Mouse (Mus musculus): ENCODE measurements around the gene Samd8. TPM values are rescaled to one million over a fixed set of nuclear protein-coding genes. Genes with fewer than 3 reads are reported as not detected.
A peak's percentile ranks its signal among the peaks of the same experiment; 100 is the strongest.

Gene Samd8
- polyA plus RNA-seq, 1 experiment from 2014 or later: 20.6 TPM

DNA sequence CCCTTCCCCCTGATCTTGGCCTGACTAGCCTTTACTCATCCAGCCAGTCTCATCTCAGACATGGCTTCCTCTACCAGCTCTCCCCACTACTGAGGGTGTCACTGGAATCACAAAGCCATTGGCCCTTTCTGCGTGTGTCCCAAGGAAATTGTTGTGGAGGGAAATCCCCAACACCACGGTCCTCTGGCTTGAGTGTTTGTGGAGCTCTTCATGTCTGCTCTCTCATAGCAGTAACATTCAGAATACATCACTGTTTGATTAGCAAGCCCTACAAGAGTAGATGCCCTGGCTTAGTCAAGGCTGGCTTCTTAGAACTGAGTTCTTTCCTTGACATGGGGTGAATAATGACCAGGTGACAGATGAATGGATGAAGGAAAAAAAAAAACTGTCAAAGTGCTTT, 3.5 kb upstream of the Samd8 start:
- Histone ChIP-seq H3K4me3 (replicated peaks) (no peak overlapping the region), H3K27me3 (replicated peaks) (0 out of 2 replicates have a peak, but pooled peaks cover 2% of the 10 kb centered on the region), H3K4me1 (peaks cover 10% of the 10 kb centered on the region), H3K36me3 (no peaks in the 10 kb centered on the region), H3K9ac (replicated peaks) (no peak overlapping the region), H3K9me3 (replicated peaks) (no peaks in the 10 kb centered on the region), H3K27ac (replicated peaks) (no peak overlapping the region), H3K4me2 (no peak overlapping the region)
- WGBS: 90% methylated on average over 2 of the region's 2 CpGs
- ATAC-seq (ENCODE audit: low FRiP score): no peak

DNA sequence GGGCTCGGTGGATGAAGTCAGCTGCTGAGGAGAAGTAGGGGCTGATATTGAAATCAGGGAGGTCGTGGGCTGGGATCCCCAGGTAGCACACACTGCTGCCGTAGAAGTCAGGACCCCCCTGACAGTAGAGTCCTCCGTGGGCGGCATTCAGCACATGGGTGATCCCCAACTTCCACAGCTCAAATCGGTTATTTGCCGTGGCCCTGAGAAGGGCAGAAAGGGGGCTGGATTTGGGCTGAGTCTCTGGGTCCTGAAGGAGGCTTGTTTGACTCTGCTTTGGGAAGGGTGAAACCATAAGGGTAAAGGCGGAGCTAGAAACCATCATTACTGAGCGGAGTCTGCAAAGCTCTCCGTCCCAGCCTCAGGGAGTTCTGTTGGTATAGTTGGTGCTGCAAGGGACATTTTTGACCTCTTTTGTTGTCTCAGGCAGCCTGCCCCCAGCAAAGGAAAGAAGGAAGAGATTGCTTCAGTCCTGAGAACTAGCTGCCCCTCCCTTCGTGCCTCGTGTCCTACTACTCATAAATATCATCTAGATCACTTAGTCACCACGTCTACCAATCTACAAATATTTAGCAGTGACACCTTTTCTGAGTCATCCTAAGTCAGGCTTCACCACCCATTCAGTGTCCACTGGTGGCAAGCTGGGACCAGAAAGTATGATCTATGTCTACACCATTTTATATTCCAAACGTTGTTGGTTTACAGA, 2.7 kb upstream of the Samd8 start:
- no peak overlapping the region for H3K27ac ChIP-seq (replicated peaks)
- 81% methylated on average over 14 of the region's 14 CpGs for WGBS
- H3K4me1 ChIP-seq: peaks cover 16% of the 10 kb centered on the region
- H3K9ac ChIP-seq (replicated peaks): no peak overlapping the region
- no peaks in the 10 kb centered on the region for H3K9me3 ChIP-seq (replicated peaks)
- no peaks in the 10 kb centered on the region for H3K36me3 ChIP-seq
- H3K27me3 ChIP-seq (replicated peaks): no peaks in the 10 kb centered on the region
- H3K4me3 ChIP-seq (replicated peaks): no peak overlapping the region
- no peak for ATAC-seq (ENCODE audit: low FRiP score)
- H3K4me2 ChIP-seq: no peak overlapping the region

- no peak overlapping the region for H3K9ac ChIP-seq (replicated peaks)
- H3K4me1 ChIP-seq: peaks cover 19% of the 10 kb centered on the region
- no peak overlapping the region for H3K4me3 ChIP-seq (replicated peaks)
- no peaks in the 10 kb centered on the region for H3K36me3 ChIP-seq
- 49% methylated on average over 15 of the region's 15 CpGs for WGBS
- no peak overlapping the region for H3K27ac ChIP-seq (replicated peaks)
- no peaks in the 10 kb centered on the region for H3K27me3 ChIP-seq (replicated peaks)
- no peak overlapping the region for H3K4me2 ChIP-seq
- ATAC-seq (ENCODE audit: low FRiP score): no peak
- no peaks in the 10 kb centered on the region for H3K9me3 ChIP-seq (replicated peaks)
Measured at GRCm38 (mm10) chr14:21748142-21748870, 2.0 kb upstream of the Samd8 start.

- WGBS: under 1% methylated on average over 25 of the region's 26 CpGs
- no peaks in the 10 kb centered on the region for H3K9me3 ChIP-seq (replicated peaks)
- H3K4me2 ChIP-seq: peak within 1 kb of the TSS; percentile 68
- H3K27ac ChIP-seq (replicated peaks): peak within 1 kb of the TSS; percentile 92
- H3K4me1 ChIP-seq: peaks cover 25% of the 10 kb centered on the region
- H3K4me3 ChIP-seq (replicated peaks): peak within 1 kb of the TSS; percentile 93
- no peaks in the 10 kb centered on the region for H3K27me3 ChIP-seq (replicated peaks)
- peak; percentile 79 for ATAC-seq (ENCODE audit: low FRiP score)
- no peaks in the 10 kb centered on the region for H3K36me3 ChIP-seq
- peak within 1 kb of the TSS; percentile 95 for H3K9ac ChIP-seq (replicated peaks)
Measured at GRCm38 (mm10) chr14:21750881-21751542, 681 bp downstream of the Samd8 start, which contains the start of gene Dusp13. Gene Dusp13, minus strand, starts transcription at chr14:21751181.

GRCm38 (mm10) chr14:21752411-21752810, 2.1 kb downstream of the Samd8 start:
- Histone ChIP-seq H3K9ac (replicated peaks) (peak overlapping the region; percentile 95; the same call in 1 of the 2 replicates), H3K4me1 (peaks cover 25% of the 10 kb centered on the region), H3K36me3 (no peaks in the 10 kb centered on the region), H3K4me2 (peak overlapping the region; percentile 68), H3K27me3 (replicated peaks) (no peaks in the 10 kb centered on the region), H3K4me3 (replicated peaks) (peak overlapping the region; percentile 93; the same call in 1 of the 2 replicates), H3K27ac (replicated peaks) (no peak overlapping the region), H3K9me3 (replicated peaks) (no peaks in the 10 kb centered on the region)
- 94% methylated on average over 3 of the region's 3 CpGs for WGBS
- no peak for ATAC-seq (ENCODE audit: low FRiP score)

DNA sequence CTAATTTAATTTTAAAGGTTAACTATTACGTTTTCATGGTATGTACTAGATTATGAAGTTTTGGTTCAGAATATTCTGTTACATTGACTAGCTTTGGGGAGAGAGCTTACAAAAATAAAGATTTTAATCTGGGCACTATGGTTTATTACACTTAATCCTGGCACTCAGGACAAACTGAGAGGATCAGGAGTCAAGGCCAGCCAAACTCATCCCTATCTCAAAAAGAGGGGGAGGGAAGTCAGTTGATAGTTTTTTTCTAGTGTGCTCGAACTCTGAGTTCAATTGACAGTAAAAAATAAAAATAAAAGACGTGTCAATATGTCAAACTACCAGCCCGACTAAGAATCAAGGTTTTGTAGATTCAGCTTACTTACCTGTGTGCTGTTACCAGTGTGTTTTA, 3.0 kb downstream of the Samd8 start:
- H3K4me1 ChIP-seq: peaks cover 25% of the 10 kb centered on the region
- ATAC-seq (ENCODE audit: low FRiP score): no peak
- no peak overlapping the region for H3K9ac ChIP-seq (replicated peaks)
- no peaks in the 10 kb centered on the region for H3K9me3 ChIP-seq (replicated peaks)
- no peaks in the 10 kb centered on the region for H3K36me3 ChIP-seq
- WGBS: 87% methylated on average over 4 of the region's 4 CpGs
- no peak overlapping the region for H3K4me3 ChIP-seq (replicated peaks)
- H3K4me2 ChIP-seq: no peak overlapping the region
- no peak overlapping the region for H3K27ac ChIP-seq (replicated peaks)
- no peaks in the 10 kb centered on the region for H3K27me3 ChIP-seq (replicated peaks)

GRCm38 (mm10) chr14:21761560-21761959, 11.2 kb downstream of the Samd8 start:
- no peak for ATAC-seq (ENCODE audit: low FRiP score)

DNA sequence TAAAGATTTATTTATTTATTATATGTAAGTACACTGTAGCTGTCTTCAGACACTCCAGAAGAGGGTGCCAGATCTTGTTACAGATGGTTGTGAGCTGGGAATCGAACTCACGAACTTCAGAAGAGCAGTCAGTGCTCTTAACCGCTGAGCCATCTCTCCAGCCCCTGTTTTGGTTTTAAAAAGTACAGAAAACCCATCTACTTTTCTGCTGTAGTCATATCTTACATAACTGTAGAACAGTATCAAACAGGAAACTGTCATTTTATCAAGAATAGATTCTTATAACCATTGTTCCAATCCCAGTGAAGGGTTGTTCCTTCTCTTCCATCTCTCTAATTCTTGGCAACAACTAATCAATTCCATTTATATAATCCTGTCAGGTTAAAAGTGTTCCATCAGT, 13.4 kb downstream of the Samd8 start:
- 89% methylated on average over 3 of the region's 3 CpGs for WGBS
- H3K4me1 ChIP-seq: peaks cover 9% of the 10 kb centered on the region; the same call in 1 of the 2 replicates

More at GRCm38 (mm10) chr14:21761560-21761959, 11.2 kb downstream of the Samd8 start:
- Histone ChIP-seq H3K4me1 (no peaks in the 10 kb centered on the region), H3K9ac (replicated peaks) (no peak overlapping the region), H3K4me3 (replicated peaks) (no peak overlapping the region), H3K36me3 (no peaks in the 10 kb centered on the region), H3K27me3 (replicated peaks) (no peaks in the 10 kb centered on the region), H3K9me3 (replicated peaks) (no peaks in the 10 kb centered on the region), H3K27ac (replicated peaks) (no peak overlapping the region), H3K4me2 (no peak overlapping the region)
- 84% methylated on average over 9 of the region's 9 CpGs for WGBS

GRCm38 (mm10) chr14:21764646-21765045, 14.3 kb downstream of the Samd8 start:
- no peak overlapping the region for H3K4me2 ChIP-seq
- H3K4me1 ChIP-seq: peaks cover 9% of the 10 kb centered on the region; the same call in 1 of the 2 replicates
- no peaks in the 10 kb centered on the region for H3K36me3 ChIP-seq
- no peak overlapping the region for H3K4me3 ChIP-seq (replicated peaks)
- no peaks in the 10 kb centered on the region for H3K27me3 ChIP-seq (replicated peaks)
- H3K27ac ChIP-seq (replicated peaks): no peak overlapping the region
- no peak overlapping the region for H3K9ac ChIP-seq (replicated peaks)
- no peaks in the 10 kb centered on the region for H3K9me3 ChIP-seq (replicated peaks)
- ATAC-seq (ENCODE audit: low FRiP score): no peak
- WGBS: 88% methylated on average over 6 of the region's 6 CpGs

More for the DNA sequence above, 13.4 kb downstream of the Samd8 start:
- no peak overlapping the region for H3K27ac ChIP-seq (replicated peaks)
- no peaks in the 10 kb centered on the region for H3K27me3 ChIP-seq (replicated peaks)
- H3K9me3 ChIP-seq (replicated peaks): no peaks in the 10 kb centered on the region
- no peak overlapping the region for H3K4me2 ChIP-seq
- H3K4me3 ChIP-seq (replicated peaks): no peak overlapping the region
- H3K36me3 ChIP-seq: no peaks in the 10 kb centered on the region
- no peak overlapping the region for H3K9ac ChIP-seq (replicated peaks)
- ATAC-seq (ENCODE audit: low FRiP score): no peak

DNA sequence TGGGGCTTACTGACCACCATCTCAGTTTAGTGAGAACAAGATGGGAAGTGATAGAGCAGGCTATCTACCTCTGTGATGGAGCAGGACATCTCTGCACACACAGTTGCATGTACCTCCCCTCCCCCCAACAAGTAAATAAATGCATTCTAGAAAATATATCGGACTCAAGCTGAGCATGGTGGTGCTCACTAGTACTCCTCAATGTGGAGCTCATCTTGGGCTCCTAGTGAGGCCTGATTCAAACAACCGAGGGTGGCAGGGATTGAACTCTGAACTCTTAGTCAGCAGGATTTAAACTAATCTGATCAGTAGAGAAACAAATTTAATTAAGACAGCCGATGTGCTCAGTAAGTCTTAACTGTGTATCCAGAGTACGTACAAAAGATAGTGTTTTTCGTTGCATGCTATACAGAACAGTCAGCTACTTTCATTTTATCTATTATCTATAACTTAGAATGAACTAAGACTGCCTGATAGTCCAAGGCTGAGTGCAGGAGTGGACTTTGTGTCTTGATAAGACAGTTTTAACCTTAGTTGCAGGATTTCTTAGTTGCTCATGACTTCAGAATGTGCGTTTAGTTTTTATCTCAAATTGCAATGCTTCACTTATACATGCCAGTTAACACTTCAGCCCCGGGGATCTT, 15.5 kb downstream of the Samd8 start:
- no peak overlapping the region for H3K9ac ChIP-seq (replicated peaks)
- H3K27me3 ChIP-seq (replicated peaks): no peaks in the 10 kb centered on the region
- WGBS: 84% methylated on average over 7 of the region's 7 CpGs
- no peak overlapping the region for H3K27ac ChIP-seq (replicated peaks)
- no peak overlapping the region for H3K4me2 ChIP-seq
- H3K4me1 ChIP-seq: peaks cover 9% of the 10 kb centered on the region; the same call in 1 of the 2 replicates
- ATAC-seq (ENCODE audit: low FRiP score): no peak
- no peak overlapping the region for H3K4me3 ChIP-seq (replicated peaks)
- H3K9me3 ChIP-seq (replicated peaks): no peaks in the 10 kb centered on the region
- H3K36me3 ChIP-seq: no peaks in the 10 kb centered on the region

DNA sequence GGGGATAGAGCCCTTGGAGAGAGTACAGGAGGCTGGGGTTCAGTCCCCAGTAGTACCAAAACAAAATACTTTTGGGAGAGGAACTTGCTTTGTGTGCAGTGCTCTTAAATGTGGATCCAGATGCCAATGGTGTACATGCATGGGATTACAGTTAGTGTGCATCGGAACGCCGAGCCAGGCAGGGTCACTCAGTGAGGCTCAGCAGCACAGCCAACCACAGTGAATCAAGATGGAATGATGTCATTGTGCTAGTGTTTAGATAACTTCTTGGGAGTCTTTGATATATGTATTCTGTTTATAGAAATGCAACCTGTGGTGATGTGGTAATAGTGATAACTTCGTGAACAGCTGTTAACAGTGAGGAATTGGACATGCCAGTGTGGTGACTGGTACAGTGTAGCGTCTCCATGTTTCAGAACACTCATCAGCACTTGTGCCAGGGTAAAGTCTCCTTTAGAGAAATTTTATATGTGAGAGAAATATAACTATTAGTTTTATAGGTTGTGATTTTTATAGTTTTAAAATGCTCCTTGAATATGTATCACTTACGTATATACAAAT, 16.1 kb downstream of the Samd8 start:
- no peak for ATAC-seq (ENCODE audit: low FRiP score)
- 95% methylated on average over 6 of the region's 6 CpGs for WGBS
- Histone ChIP-seq H3K9me3 (replicated peaks) (no peaks in the 10 kb centered on the region), H3K36me3 (no peaks in the 10 kb centered on the region), H3K4me2 (no peak overlapping the region), H3K9ac (replicated peaks) (no peak overlapping the region), H3K27me3 (replicated peaks) (no peaks in the 10 kb centered on the region), H3K27ac (replicated peaks) (no peak overlapping the region), H3K4me1 (peaks cover 9% of the 10 kb centered on the region; the same call in 1 of the 2 replicates), H3K4me3 (replicated peaks) (no peak overlapping the region)

Measured in neural tube, embryonic 15.5 days (tissue).